ENCODE assay signal across 29 mouse cellular contexts in genomic region chr2:23194366-23194765, GRCm38 (mm10). TPM values are rescaled to one million over a fixed set of nuclear protein-coding genes. Genes with fewer than 3 reads are reported as not detected.
"Had no signal": no experiment of that assay in that cellular context is flagged by ENCODE, and none has a peak within 500 bp of the region (broad histone marks: within the 10 kb centered on the region; RNA-seq: fewer than 3 reads in every experiment).

No protein-coding gene starts in this region.

- ATAC-seq: liver, embryonic 12.5 days; midbrain, embryonic 13.5 days; midbrain, embryonic 16.5 days had no signal

- H3K4me3 ChIP-seq: kidney, embryonic 15.5 days; limb, embryonic 10.5 days; limb, embryonic 13.5 days; liver, embryonic 12.5 days; liver, embryonic 15.5 days; lung, embryonic 15.5 days; midbrain, embryonic 13.5 days; myocyte; neural tube, embryonic 13.5 days had no signal

- H3K27ac ChIP-seq: kidney, embryonic 15.5 days; limb, embryonic 10.5 days; limb, embryonic 13.5 days; liver, embryonic 12.5 days; liver, embryonic 15.5 days; lung, embryonic 15.5 days; midbrain, embryonic 13.5 days; neural tube, embryonic 13.5 days; stomach, postnatal 0 days had no signal

- DNase-seq: kidney, adult 11 months; kidney, adult 8-10 months; kidney, postnatal 10 days; kidney, postnatal 36 days; liver; lung, adult 18-20 months; lung, postnatal 10 days; lung, postnatal 36 days; retina, postnatal 1 day; right cerebral cortex, postnatal 25 days; thymus, adult 2 months; thymus, postnatal 14 days had no signal

RNA-seq across cellular contexts. Expression of gene 4931423N10Rik, which starts 12.9 kb away (rescaled TPM):
- total RNA-seq: megakaryocyte-erythroid progenitor cell, adult 5-6 weeks; monocyte, adult 5-6 weeks had no signal
- polyA plus RNA-seq: intestine, embryonic 14.5 days; kidney, embryonic 15.5 days; limb, embryonic 10.5 days; limb, embryonic 13.5 days; liver, embryonic 12.5 days; liver, embryonic 15.5 days; lung, embryonic 15.5 days; midbrain, embryonic 13.5 days; midbrain, embryonic 16.5 days; myocyte; neural tube, embryonic 13.5 days; small intestine, adult 2 months; spleen, adult 2 months; stomach, embryonic 14.5 days; thymus, adult 2 months had no signal
